In the genomic region with DNA sequence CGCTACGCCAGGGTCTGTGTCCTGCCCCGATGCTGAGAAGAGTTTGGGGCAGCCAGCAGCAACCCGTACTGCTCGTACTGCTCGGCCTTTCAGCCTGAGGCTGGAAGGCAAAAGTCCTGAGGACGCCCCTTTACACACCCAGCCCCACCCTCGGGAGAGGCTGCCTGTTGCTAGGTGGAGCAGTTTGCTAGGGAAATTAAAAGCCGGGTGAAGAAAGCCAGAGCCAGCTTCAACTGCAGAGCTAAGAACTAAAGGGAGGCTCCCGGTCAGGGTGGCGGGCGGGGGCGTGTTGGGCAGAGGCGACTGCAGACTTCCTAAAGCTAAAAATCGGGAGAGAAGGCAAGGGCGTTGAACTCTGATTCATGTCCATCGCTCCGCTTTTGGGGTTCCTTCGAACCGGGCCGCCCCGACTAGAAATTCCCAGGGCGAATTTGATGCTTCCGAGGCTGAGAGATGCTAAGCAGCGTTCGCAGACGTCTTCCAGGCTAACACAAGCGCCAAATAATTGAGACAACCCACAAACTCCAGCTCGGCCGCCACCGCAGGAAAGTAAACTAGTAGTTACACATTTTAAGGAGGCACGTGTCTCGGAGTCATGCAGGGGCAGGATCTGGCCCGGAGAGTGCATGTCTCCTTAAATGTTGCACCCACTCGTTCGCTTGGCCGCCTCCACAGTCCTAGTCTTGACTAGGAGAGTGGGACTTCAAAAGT, we compare ENCODE assay signal across 8 mouse cellular contexts. TPM values are rescaled to one million over a fixed set of nuclear protein-coding genes. Genes with fewer than 3 reads are reported as not detected.
DNase-seq lines count a peak whose midpoint lies in the region; ATAC-seq and TF ChIP-seq lines count a peak whose summit lies in the region.

No protein-coding gene starts in this region.

- peaks cover 5% of the 10 kb centered on the region for H3K4me1 ChIP-seq in embryonic facial prominence, embryonic 11.5 days (ENCODE audit: control insufficient read depth, insufficient read depth, low read length)
- H3K4me1 ChIP-seq in heart, embryonic 11.5 days (ENCODE audit: control insufficient read depth, insufficient read depth, low read length), result peaks cover 16% of the 10 kb centered on the region
- H3K4me1 ChIP-seq in kidney, embryonic 15.5 days, result peaks cover 14% of the 10 kb centered on the region

- H3K4me3 ChIP-seq in layer of hippocampus, adult 2 months, result peak overlapping the region; percentile 47
- peak overlapping the region; percentile 33 for H3K4me3 ChIP-seq in embryonic facial prominence, embryonic 11.5 days (ENCODE audit: low read depth, low read length)
- H3K4me3 ChIP-seq in heart, embryonic 11.5 days (ENCODE audit: low read depth, low read length), result peak overlapping the region; percentile 50
- H3K4me3 ChIP-seq in kidney, embryonic 15.5 days (replicated peaks), result peak overlapping the region; percentile 36

- no peak for DNase-seq in layer of hippocampus, adult 2 months (ENCODE audit: low spot score in 2 of 2)
- DNase-seq in layer of hippocampus, postnatal 25 days (ENCODE audit: extremely low spot score in 1 of 2, low spot score in 1 of 2), result no peak
- DNase-seq in embryonic facial prominence, embryonic 11.5 days (ENCODE audit: low spot score), result peak; percentile 51
- peak; percentile 42 for DNase-seq in lung, postnatal 10 days
- peak; percentile 20 for DNase-seq in right cerebral cortex, postnatal 25 days
- DNase-seq in layer of hippocampus, postnatal 14 days (ENCODE audit: low spot score in 2 of 2), result no peak

- H3K9me3 ChIP-seq in embryonic facial prominence, embryonic 11.5 days (replicated peaks; ENCODE audit: control insufficient read depth, low read length), result no peaks in the 10 kb centered on the region
- peaks cover 5% of the 10 kb centered on the region; the same call in 1 of the 2 replicates for H3K9me3 ChIP-seq in heart, embryonic 11.5 days (replicated peaks; ENCODE audit: control insufficient read depth, low read length)
- no peaks in the 10 kb centered on the region; the same call in 1 of the 2 replicates for H3K9me3 ChIP-seq in kidney, embryonic 15.5 days (replicated peaks)

- H3K27ac ChIP-seq in layer of hippocampus, adult 2 months, result no peak overlapping the region
- H3K27ac ChIP-seq in embryonic facial prominence, embryonic 11.5 days (replicated peaks; ENCODE audit: low read depth, low read length), result no peak overlapping the region
- H3K27ac ChIP-seq in heart, embryonic 11.5 days (ENCODE audit: low read depth, low read length), result peak overlapping the region; percentile 92
- H3K27ac ChIP-seq in kidney, embryonic 15.5 days, result no peak overlapping the region

- peak overlapping the region; percentile 43 for H3K9ac ChIP-seq in embryonic facial prominence, embryonic 11.5 days (replicated peaks; ENCODE audit: low read length)
- H3K9ac ChIP-seq in heart, embryonic 11.5 days (ENCODE audit: low read depth, low read length), result peak overlapping the region; percentile 70
- H3K9ac ChIP-seq in kidney, embryonic 15.5 days, result no peak overlapping the region

- no peak for TF ChIP-seq CTCF in layer of hippocampus, adult 2 months (conservative IDR thresholded peaks at IDR 0.05)

- H3K27me3 ChIP-seq in embryonic facial prominence, embryonic 11.5 days (ENCODE audit: control insufficient read depth, insufficient read depth, low read length), result peaks cover 24% of the 10 kb centered on the region
- H3K27me3 ChIP-seq in heart, embryonic 11.5 days (ENCODE audit: control insufficient read depth, insufficient read depth, low read length), result peaks cover 37% of the 10 kb centered on the region
- peaks cover 72% of the 10 kb centered on the region for H3K27me3 ChIP-seq in kidney, embryonic 15.5 days

- H3K36me3 ChIP-seq in embryonic facial prominence, embryonic 11.5 days (replicated peaks; ENCODE audit: control insufficient read depth, insufficient read depth, low read depth, low read length), result no peaks in the 10 kb centered on the region
- H3K36me3 ChIP-seq in heart, embryonic 11.5 days (ENCODE audit: control insufficient read depth, insufficient read depth, low read length), result no peaks in the 10 kb centered on the region
- no peaks in the 10 kb centered on the region for H3K36me3 ChIP-seq in kidney, embryonic 15.5 days

- no peak for ATAC-seq in embryonic facial prominence, embryonic 11.5 days (replicated peaks; ENCODE audit: insufficient number of reproducible peaks, low FRiP score, low TSS enrichment, low read depth)
- ATAC-seq in heart, embryonic 11.5 days (replicated peaks; ENCODE audit: insufficient number of reproducible peaks, low FRiP score, low TSS enrichment), result peak; percentile 72
- ATAC-seq in kidney, embryonic 15.5 days (replicated peaks; ENCODE audit: low FRiP score), result peak; percentile 61

- under 1% methylated on average over 37 of the region's 37 CpGs for WGBS in embryonic facial prominence, embryonic 11.5 days
- 1% methylated on average over 37 of the region's 37 CpGs for WGBS in heart, embryonic 11.5 days (ENCODE audit: insufficient replicate concordance)
- WGBS in kidney, embryonic 15.5 days, result 1% methylated on average over 37 of the region's 37 CpGs

- peak overlapping the region; percentile 63 for H3K4me2 ChIP-seq in embryonic facial prominence, embryonic 11.5 days (ENCODE audit: low read depth, low read length)
- H3K4me2 ChIP-seq in heart, embryonic 11.5 days, result peak overlapping the region; percentile 81
- peak overlapping the region; percentile 73 for H3K4me2 ChIP-seq in kidney, embryonic 15.5 days

RNA-seq across cellular contexts. Expression of gene Plek2, which starts 5.1 kb away (rescaled TPM):
- total RNA-seq in layer of hippocampus, adult 2 months (2021), result under 1 TPM in 1 of 2 experiments, not detected in 1; 0.23 TPM
- under 1 TPM in 1 of 2 experiments, not detected in 1; 0.22 TPM for total RNA-seq in layer of hippocampus, postnatal 25 days (2021)
- polyA plus RNA-seq in embryonic facial prominence, embryonic 11.5 days (2014; fragmentation: Nextera tagmentation; extraction: Ambion mirVana), result 3.2 and 3.4 TPM in 2 replicates
- 10.6 and 13.1 TPM in 2 replicates for polyA plus RNA-seq in heart, embryonic 11.5 days (2014; fragmentation: Nextera tagmentation; extraction: Ambion mirVana)
- 4.4 and 4.6 TPM in 2 replicates for polyA plus RNA-seq in kidney, embryonic 15.5 days (2015; fragmentation: Nextera tagmentation; extraction: Ambion mirVana)
- total RNA-seq in layer of hippocampus, postnatal 14 days (2021), result under 1 TPM in 1 of 2 experiments, not detected in 1; 0.41 TPM

RNA-seq across cellular contexts. Expression of gene Eif2s1, which starts 50.2 kb away (rescaled TPM):
- total RNA-seq in layer of hippocampus, adult 2 months (2021), result 10 to 100 TPM; 47.7 to 50.2 TPM
- total RNA-seq in layer of hippocampus, postnatal 25 days (2021), result 10 to 100 TPM; 54.9 to 56.5 TPM
- 289 and 292 TPM in 2 replicates for polyA plus RNA-seq in embryonic facial prominence, embryonic 11.5 days (2014; fragmentation: Nextera tagmentation; extraction: Ambion mirVana)
- polyA plus RNA-seq in heart, embryonic 11.5 days (2014; fragmentation: Nextera tagmentation; extraction: Ambion mirVana), result 185 and 205 TPM in 2 replicates
- polyA plus RNA-seq in kidney, embryonic 15.5 days (2015; fragmentation: Nextera tagmentation; extraction: Ambion mirVana), result 208 and 223 TPM in 2 replicates
- total RNA-seq in layer of hippocampus, postnatal 14 days (2021), result 10 to 100 TPM; 59.8 to 61.6 TPM

RNA-seq across cellular contexts. Expression of gene Atp6v1d, which starts 50.4 kb away (rescaled TPM):
- 100 to 1,000 TPM; 254 to 256 TPM for total RNA-seq in layer of hippocampus, adult 2 months (2021)
- 100 to 1,000 TPM; 238 to 266 TPM for total RNA-seq in layer of hippocampus, postnatal 25 days (2021)
- polyA plus RNA-seq in embryonic facial prominence, embryonic 11.5 days (2014; fragmentation: Nextera tagmentation; extraction: Ambion mirVana), result 93.7 and 109 TPM in 2 replicates
- 94.7 and 108 TPM in 2 replicates for polyA plus RNA-seq in heart, embryonic 11.5 days (2014; fragmentation: Nextera tagmentation; extraction: Ambion mirVana)
- polyA plus RNA-seq in kidney, embryonic 15.5 days (2015; fragmentation: Nextera tagmentation; extraction: Ambion mirVana), result 58.9 and 61.1 TPM in 2 replicates
- 100 to 1,000 TPM; 201 to 213 TPM for total RNA-seq in layer of hippocampus, postnatal 14 days (2021)

Comparison
In these comparisons a context has a peak if more than half of its experiments do, and no peak if none do; other contexts are left out.
1. DNase-seq: peak in embryonic facial prominence, embryonic 11.5 days (single experiment), lung, postnatal 10 days (single experiment) and right cerebral cortex, postnatal 25 days (single experiment); none in layer of hippocampus, adult 2 months (0 of 2), layer of hippocampus, postnatal 25 days (0 of 2) and layer of hippocampus, postnatal 14 days (0 of 2).
2. Peak in every context shown above with its lines, with median percentiles within 50 percentile points of each other: H3K4me3 ChIP-seq and H3K4me2 ChIP-seq.